Mouse (Mus musculus): ENCODE measurements at regions not wholly inside any gene's neighbourhood (a gene's known extent, or its start where the extent isn't known, plus 50 kb on each side); places are given as distances from the start of the nearest gene placed in this dataset.
"Not testable (repeated sequence)": the region's sequence is repeated elsewhere in the genome, so short reads cannot be mapped to it uniquely, and the experiment has no call there.

- DNase-seq (ENCODE audit: low read depth, low spot score): no peak
These were observed 312.7 kb downstream of the Plekhb2 start for GRCm38 (mm10) chr1:35162506-35162905.

- DNase-seq (ENCODE audit: low read depth, low spot score): no peak
These were observed 350.9 kb downstream of the Plekhb2 start for GRCm38 (mm10) chr1:35200656-35201055.

- no peak for DNase-seq (ENCODE audit: low read depth, low spot score)
These were observed 351.5 kb downstream of the Plekhb2 start for GRCm38 (mm10) chr1:35201083-35201879.

GRCm38 (mm10) chr1:35201880-35202220 lies 352.1 kb downstream of the Plekhb2 start:
- DNase-seq (ENCODE audit: low read depth, low spot score): no peak

GRCm38 (mm10) chr1:35202551-35202950 lies 352.8 kb downstream of the Plekhb2 start:
- no peak for DNase-seq (ENCODE audit: low read depth, low spot score)

GRCm38 (mm10) chr1:35206834-35207529 lies 357.2 kb downstream of the Plekhb2 start:
- no peak for DNase-seq (ENCODE audit: low read depth, low spot score)

- no peak for DNase-seq (ENCODE audit: low read depth, low spot score)
These were observed 362.5 kb downstream of the Plekhb2 start for GRCm38 (mm10) chr1:35212111-35212891.

GRCm38 (mm10) chr1:35213875-35214274 lies 364.1 kb downstream of the Plekhb2 start:
- no peak for DNase-seq (ENCODE audit: low read depth, low spot score)

- DNase-seq (ENCODE audit: low read depth, low spot score): no peak
These were observed 366.6 kb downstream of the Plekhb2 start for GRCm38 (mm10) chr1:35216411-35216810.

GRCm38 (mm10) chr1:35220215-35220614 lies 370.4 kb downstream of the Plekhb2 start:
- not testable (repeated sequence) for DNase-seq (ENCODE audit: low read depth, low spot score)

- DNase-seq (ENCODE audit: low read depth, low spot score): no peak
These were observed 371.0 kb downstream of the Plekhb2 start for GRCm38 (mm10) chr1:35220751-35221150.

- no peak for DNase-seq (ENCODE audit: low read depth, low spot score)
These were observed 382.8 kb downstream of the Plekhb2 start for GRCm38 (mm10) chr1:35232592-35232991.

GRCm38 (mm10) chr1:35238139-35238538 lies 388.4 kb downstream of the Plekhb2 start:
- no peak for DNase-seq (ENCODE audit: low read depth, low spot score)

GRCm38 (mm10) chr1:35242849-35243248 lies 393.1 kb downstream of the Plekhb2 start:
- no peak for DNase-seq (ENCODE audit: low read depth, low spot score)

GRCm38 (mm10) chr1:35243339-35243738 lies 393.6 kb downstream of the Plekhb2 start:
- DNase-seq (ENCODE audit: low read depth, low spot score): no peak

- peak; percentile 13 for DNase-seq (ENCODE audit: low read depth, low spot score)
These were observed 415.3 kb downstream of the Plekhb2 start for GRCm38 (mm10) chr1:35265125-35265524.

GRCm38 (mm10) chr1:35266626-35267025 lies 416.9 kb downstream of the Plekhb2 start:
- no peak for DNase-seq (ENCODE audit: low read depth, low spot score)

GRCm38 (mm10) chr1:35267883-35268282 lies 418.1 kb downstream of the Plekhb2 start:
- no peak for DNase-seq (ENCODE audit: low read depth, low spot score)

- DNase-seq (ENCODE audit: low read depth, low spot score): no peak
These were observed 425.2 kb downstream of the Plekhb2 start for GRCm38 (mm10) chr1:35274978-35275377.

All from skeletal muscle tissue, adult 2 months (tissue).